Mouse (Mus musculus) heart, postnatal 0 days (tissue): Measurements from ENCODE around the gene Tbl2.

Source experiments
- CTCF ChIP-seq: IDR thresholded peaks from 2 replicates; pipeline ENCODE4 v1.5.1; 2016; ENCODE audit warnings: antibody characterized with exemption, control low read depth, low read depth
- EP300 ChIP-seq: IDR thresholded peaks from 2 replicates; pipeline ENCODE4 v1.6.1; 2016; ENCODE audit warnings: antibody characterized with exemption, low read depth

GRCm38 (mm10) chr5:135185016-135185415 is 35.6 kb downstream of the Tbl2 start:
- TF ChIP-seq CTCF (no peak), EP300 (no peak)
